Mouse (Mus musculus): ENCODE measurements around the gene Tti1.

DNA sequence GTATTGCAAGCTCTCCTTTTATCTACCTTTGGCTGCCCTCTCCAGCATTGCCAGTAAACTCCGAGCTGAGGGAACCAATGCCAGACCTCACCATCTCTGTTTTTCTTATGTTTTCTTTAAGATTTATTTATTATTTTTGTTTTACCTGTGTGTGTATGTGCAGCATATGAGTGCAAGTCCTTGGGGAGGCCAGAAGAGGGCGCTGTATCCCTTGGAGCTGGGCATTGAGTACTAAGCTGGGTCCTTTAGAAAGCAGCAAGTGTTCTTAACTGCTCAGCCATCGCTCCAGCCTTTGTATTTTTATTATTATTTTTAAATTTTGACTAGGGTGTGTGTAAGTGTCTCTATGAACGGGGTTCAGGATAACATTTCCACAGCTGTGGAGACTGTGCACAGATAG is 91.6 kb downstream of the Tti1 start:
- TF ChIP-seq CTCF (IDR thresholded peaks at IDR 0.05; ENCODE audit: extremely low read depth, insufficient read depth, insufficient read length, insufficient replicate concordance), result no peak
- no peak for TF ChIP-seq POLR2A (IDR thresholded peaks at IDR 0.05; ENCODE audit: low read depth, low read length)
